Mouse (Mus musculus) liver, embryonic 12.5 days (tissue): Measurements from ENCODE around the gene Calm5. TPM values are rescaled to one million over a fixed set of nuclear protein-coding genes. Genes with fewer than 3 reads are reported as not detected.
"Not testable (repeated sequence)": the region's sequence is repeated elsewhere in the genome, so short reads cannot be mapped to it uniquely, and the experiment has no call there.

Experiments used
- ATAC-seq: fragments of 200-750 bp; cut with Nextera tagmentation; 2 replicates; pipeline ENCODE4 v1.8.0; 2017; ENCODE audit warnings: moderate number of reproducible peaks, mild to moderate bottlenecking, moderate library complexity
- H3K27ac ChIP-seq: fragments of 300-500 bp; sonication (generic); 2 replicates; pipeline ENCODE4 v1.5.1; 2016; ENCODE audit warnings: mild to moderate bottlenecking
- H3K27me3 ChIP-seq: fragments of 300-500 bp; sonication (generic); replicated peaks from 2 replicates; pipeline ENCODE4 v1.6.1; 2016; ENCODE audit warnings: mild to moderate bottlenecking, moderate library complexity
- H3K36me3 ChIP-seq: fragments of 300-500 bp; sonication (generic); 2 replicates; pipeline ENCODE4 v1.6.1; 2016; ENCODE audit warnings: mild to moderate bottlenecking, moderate library complexity
- H3K4me1 ChIP-seq: fragments of 300-500 bp; sonication (generic); 2 replicates; pipeline ENCODE4 v1.6.1; 2016
- H3K4me2 ChIP-seq: fragments of 300-500 bp; sonication (generic); 2 replicates; pipeline ENCODE4 v1.6.1; 2016; ENCODE audit warnings: mild to moderate bottlenecking, moderate library complexity
- H3K4me3 ChIP-seq: fragments of 300-500 bp; sonication (generic); 2 replicates; pipeline ENCODE4 v1.5.1; 2016; ENCODE audit warnings: mild to moderate bottlenecking, moderate library complexity
- H3K9ac ChIP-seq: fragments of 300-500 bp; sonication (generic); 2 replicates; pipeline ENCODE4 v1.6.1; 2016; ENCODE audit warnings: mild to moderate bottlenecking, moderate library complexity
- H3K9me3 ChIP-seq: fragments of 300-500 bp; sonication (generic); replicated peaks from 2 replicates; pipeline ENCODE4 v1.6.1; 2016; ENCODE audit warnings: mild to moderate bottlenecking, moderate library complexity
- WGBS: fragments of 180-500 bp; shearing (Covaris S2); methylation state at CpG from one replicate; pipeline ENCODE4 v1.1.7; 2016; ENCODE audit not compliant: insufficient replicate concordance; 5-methylcytosine and 5-hydroxymethylcytosine counted together
- polyA plus RNA-seq: library from polyadenylated mRNA; unstranded; fragments of >200 nt; fragmentation: Nextera tagmentation; extraction: Ambion mirVana; gene quantifications from 2 replicates; pipeline ENCODE4 v1.2.1, GENCODE M21; 2016

The Calm5 gene
- not detected in 2 replicates for polyA plus RNA-seq

DNA sequence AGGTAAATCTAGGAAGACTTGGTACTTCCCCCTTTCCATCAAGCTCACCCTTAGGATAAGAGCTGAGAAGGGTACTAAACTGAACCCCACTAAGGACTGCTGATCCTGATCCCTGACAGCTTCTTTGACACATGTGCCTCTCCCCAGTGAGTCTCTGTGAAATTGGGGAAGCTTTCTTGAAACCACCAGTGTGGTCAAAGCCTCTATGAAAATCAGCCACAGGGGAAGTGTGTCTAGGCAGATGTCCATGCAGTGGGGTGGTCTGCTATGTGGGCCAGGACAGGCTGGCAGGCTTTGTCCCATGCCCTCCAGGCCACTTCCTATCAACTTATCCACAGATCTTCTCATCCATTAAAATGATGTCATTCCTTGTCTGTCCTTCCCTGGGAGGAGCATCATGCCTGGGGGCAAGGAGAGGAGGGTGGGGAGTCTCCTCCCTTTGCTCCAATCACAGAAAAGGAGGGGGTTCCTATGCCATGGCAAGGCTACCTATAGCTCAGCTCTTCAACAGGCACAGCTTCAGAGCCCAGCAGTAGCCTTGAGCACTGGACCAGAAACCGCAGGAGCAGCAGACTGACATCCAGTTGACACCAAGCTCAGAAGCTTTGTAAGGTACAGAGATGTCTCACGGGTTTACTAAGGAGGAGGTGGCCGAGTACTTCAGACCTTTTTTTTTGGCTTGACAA lies at the start of gene Calm5:
Gene Calm5, plus strand, starts transcription at position 526 of the 686 bp plus-strand sequence.
- ATAC-seq = 0 out of 2 replicates have a peak, but pooled peaks have one; percentile 15
- not testable (repeated sequence) for H3K4me2 ChIP-seq, H3K9ac ChIP-seq, H3K27ac ChIP-seq, H3K9me3 ChIP-seq, H3K36me3 ChIP-seq, H3K4me1 ChIP-seq, H3K27me3 ChIP-seq, H3K4me3 ChIP-seq
- 46% methylated on average over 3 of the region's 3 CpGs for WGBS

DNA sequence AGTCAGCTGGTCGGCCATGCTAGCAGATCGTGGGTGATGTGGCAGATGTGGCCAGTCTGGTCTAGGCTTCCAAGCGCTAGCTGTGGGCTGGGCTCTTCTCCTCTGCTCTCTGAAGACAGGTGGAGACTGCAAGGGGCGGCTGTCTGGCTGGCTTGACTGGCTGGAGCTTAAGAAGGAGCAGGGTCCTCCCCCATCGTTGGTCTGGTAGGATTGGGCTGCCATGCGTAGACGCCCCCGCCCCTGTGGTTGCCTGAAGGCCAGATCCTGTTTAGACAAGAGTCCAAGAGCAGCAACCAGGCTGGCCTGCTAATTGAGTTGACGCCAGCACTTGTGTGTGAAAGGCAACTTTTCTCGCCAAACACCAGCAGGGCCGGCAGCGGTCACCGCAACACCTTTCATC lies 49.8 kb upstream of the Calm5 start, which contains the start of gene Calml3:
Gene Calml3, minus strand, starts transcription at position 131 of the 400 bp plus-strand sequence.
- H3K27ac ChIP-seq = no peak within 1 kb of the TSS
- no peaks in the 10 kb centered on the region for H3K27me3 ChIP-seq
- whole genome bisulfite sequencing = 66% methylated on average over 13 of the region's 13 CpGs
- H3K9me3 ChIP-seq = no peaks in the 10 kb centered on the region
- ATAC-seq = no peak
- H3K9ac ChIP-seq = no peak within 1 kb of the TSS
- no peak within 1 kb of the TSS for H3K4me2 ChIP-seq
- H3K36me3 ChIP-seq = no peaks in the 10 kb centered on the region
- 0 out of 2 replicates have a peak, but pooled peaks cover 3% of the 10 kb centered on the region for H3K4me1 ChIP-seq
- no peak within 1 kb of the TSS for H3K4me3 ChIP-seq

DNA sequence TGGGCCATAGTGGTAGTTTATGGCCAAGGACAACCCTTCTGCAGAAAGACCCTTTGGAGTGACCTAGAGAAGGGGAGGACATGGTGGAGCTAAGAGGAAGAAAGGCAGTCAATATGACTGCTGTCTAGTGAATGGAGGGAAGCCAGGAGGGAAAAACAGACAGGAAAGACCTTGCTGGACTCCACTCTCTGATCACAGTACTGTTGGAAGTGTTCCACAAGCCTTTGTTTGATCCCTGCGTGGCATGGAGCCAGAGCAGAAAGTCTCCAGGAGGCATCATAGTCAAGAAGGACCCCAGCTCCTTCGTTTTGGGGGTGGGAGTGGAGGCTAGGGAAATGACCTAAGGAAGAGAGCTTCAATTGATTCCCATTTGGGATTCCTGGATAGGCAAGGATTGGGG lies 48.8 kb upstream of the Calm5 start:
- H3K27me3 ChIP-seq = no peaks in the 10 kb centered on the region

DNA sequence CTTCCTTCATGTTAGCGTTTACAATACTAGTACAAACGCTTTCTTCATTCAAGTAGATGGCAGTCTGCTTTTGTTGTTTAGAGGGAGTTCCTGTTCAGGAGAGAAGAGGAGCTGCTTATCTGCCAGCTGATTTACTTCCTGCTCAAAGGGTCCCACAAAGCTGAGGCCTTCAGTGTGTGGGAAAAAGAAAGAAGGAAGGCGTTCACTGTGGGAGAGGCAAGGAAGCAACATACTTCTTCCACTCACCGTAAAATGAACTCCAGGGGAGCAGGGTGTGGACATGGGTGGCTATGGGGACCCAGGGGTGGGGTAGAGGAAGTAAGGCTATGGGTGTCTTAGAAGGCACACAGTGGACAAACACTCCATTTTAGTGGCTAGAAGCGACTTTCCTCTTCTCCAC lies 48.3 kb upstream of the Calm5 start:
- Histone ChIP-seq H3K27ac (no peak overlapping the region), H3K4me2 (no peak overlapping the region), H3K4me3 (no peak overlapping the region), H3K27me3 (no peaks in the 10 kb centered on the region), H3K4me1 (0 out of 2 replicates have a peak, but pooled peaks cover 3% of the 10 kb centered on the region), H3K9ac (no peak overlapping the region), H3K36me3 (no peaks in the 10 kb centered on the region), H3K9me3 (no peaks in the 10 kb centered on the region)
- 29% methylated on average over 5 of the region's 5 CpGs for WGBS
- no peak for ATAC-seq

More for the DNA sequence above, 48.8 kb upstream of the Calm5 start:
- 0 out of 2 replicates have a peak, but pooled peaks cover 3% of the 10 kb centered on the region for H3K4me1 ChIP-seq
- H3K4me2 ChIP-seq = no peak overlapping the region
- H3K9ac ChIP-seq = no peak overlapping the region
- 62% methylated on average over 2 of the region's 2 CpGs for WGBS
- H3K9me3 ChIP-seq = no peaks in the 10 kb centered on the region
- no peak overlapping the region for H3K27ac ChIP-seq
- H3K36me3 ChIP-seq = no peaks in the 10 kb centered on the region
- no peak overlapping the region for H3K4me3 ChIP-seq
- no peak for ATAC-seq

DNA sequence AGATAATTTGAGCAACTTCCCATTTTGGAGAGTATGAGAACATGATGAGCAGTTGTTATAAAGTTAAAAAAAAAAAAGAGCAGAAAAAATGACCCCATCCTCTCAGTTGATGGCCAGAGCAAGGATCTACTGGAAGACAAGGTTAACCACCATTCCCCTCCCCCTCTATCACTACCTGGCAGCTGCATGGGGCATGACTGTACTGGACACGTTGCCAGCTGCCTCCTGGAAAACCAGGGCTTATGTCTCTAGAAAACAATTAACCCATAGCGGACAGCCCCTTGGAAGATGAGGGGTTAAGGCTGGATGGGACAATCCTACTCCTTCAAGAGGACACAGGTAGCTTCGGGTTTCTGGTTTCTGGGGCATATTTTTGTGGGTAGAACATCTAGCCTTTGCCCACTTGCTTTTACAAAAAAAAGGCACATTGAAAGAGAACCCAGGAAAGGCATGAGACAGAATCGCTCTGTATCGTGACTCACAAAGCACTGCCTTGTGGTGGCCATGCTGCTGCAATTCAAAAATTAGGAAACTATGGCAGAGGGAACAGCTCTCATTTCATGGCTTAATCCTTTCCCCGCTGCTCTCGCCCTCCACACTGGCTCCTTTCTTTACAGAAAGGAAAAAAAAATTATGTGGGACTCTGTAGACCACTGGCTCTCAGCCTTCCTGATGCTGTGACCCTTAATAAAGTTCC lies 46.7 kb upstream of the Calm5 start:
- no peak for ATAC-seq
- H3K4me2 ChIP-seq = no peak overlapping the region
- 68% methylated on average over 7 of the region's 7 CpGs for WGBS

DNA sequence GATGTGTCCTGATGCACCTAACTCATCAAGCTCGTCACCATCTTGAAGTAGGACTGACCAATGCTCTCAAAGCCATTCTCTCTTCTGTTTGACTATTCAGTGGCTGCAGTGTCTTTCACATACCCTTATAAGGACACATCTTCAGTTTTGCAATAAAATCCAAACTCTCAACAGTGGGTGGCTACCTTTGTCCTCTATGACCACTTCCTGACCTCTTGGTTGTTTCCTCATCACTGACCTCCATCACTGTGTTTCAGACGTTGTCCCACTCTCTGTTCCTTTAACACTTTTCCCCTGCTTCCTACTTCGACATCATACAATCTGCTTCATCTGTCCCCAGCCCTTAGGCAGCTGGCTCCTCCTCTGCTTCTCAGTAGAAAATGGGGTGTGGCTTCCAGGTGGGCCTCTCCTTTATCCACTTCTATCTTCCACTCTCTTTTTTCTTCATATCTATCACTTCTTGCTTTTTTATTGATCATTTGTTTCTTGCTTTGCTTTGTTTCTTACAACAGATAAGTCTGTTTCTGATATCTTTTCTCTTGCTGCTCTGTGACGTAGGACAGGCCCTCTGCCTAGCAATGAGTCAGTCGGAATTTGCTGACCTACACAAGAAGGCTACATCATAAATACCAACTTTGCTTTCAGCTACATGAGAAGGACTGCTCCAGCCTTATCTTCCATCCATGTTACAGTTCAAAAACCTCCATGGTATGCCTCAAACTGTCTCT lies 35.8 kb upstream of the Calm5 start:
- Histone ChIP-seq H3K9me3 (no peaks in the 10 kb centered on the region), H3K27ac (no peak overlapping the region), H3K36me3 (no peaks in the 10 kb centered on the region), H3K27me3 (no peaks in the 10 kb centered on the region), H3K4me2 (no peak overlapping the region), H3K4me3 (no peak overlapping the region), H3K4me1 (no peaks in the 10 kb centered on the region), H3K9ac (no peak overlapping the region)
- no peak for ATAC-seq
- WGBS = 47% methylated on average over 5 of the region's 5 CpGs

More for the DNA sequence above, 46.7 kb upstream of the Calm5 start:
- Histone ChIP-seq H3K9ac (no peak overlapping the region), H3K9me3 (no peaks in the 10 kb centered on the region), H3K27me3 (no peaks in the 10 kb centered on the region), H3K4me1 (0 out of 2 replicates have a peak, but pooled peaks cover 3% of the 10 kb centered on the region), H3K4me3 (no peak overlapping the region), H3K27ac (no peak overlapping the region), H3K36me3 (no peaks in the 10 kb centered on the region)

DNA sequence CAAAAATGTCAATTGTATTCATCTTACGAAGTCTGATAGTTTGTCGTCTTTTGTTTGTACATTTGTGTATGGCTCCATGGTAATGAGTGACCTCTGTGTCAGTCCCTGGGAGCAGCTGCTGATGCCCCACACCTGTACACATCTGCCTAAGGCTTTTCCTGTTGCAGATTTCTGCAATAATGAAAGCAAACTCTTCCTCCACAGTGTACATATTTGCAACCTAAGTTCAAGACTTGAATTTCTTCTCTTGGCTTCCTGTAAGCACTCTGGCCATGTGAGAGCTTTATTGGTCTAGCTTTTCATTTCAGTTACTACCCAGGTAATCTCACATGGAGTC lies 35.3 kb upstream of the Calm5 start:
- 73% methylated on average over 2 of the region's 2 CpGs for WGBS
- Histone ChIP-seq H3K4me2 (no peak overlapping the region), H3K9ac (no peak overlapping the region), H3K27ac (no peak overlapping the region), H3K4me3 (no peak overlapping the region), H3K9me3 (no peaks in the 10 kb centered on the region), H3K36me3 (no peaks in the 10 kb centered on the region), H3K27me3 (no peaks in the 10 kb centered on the region), H3K4me1 (no peaks in the 10 kb centered on the region)
- no peak for ATAC-seq

DNA sequence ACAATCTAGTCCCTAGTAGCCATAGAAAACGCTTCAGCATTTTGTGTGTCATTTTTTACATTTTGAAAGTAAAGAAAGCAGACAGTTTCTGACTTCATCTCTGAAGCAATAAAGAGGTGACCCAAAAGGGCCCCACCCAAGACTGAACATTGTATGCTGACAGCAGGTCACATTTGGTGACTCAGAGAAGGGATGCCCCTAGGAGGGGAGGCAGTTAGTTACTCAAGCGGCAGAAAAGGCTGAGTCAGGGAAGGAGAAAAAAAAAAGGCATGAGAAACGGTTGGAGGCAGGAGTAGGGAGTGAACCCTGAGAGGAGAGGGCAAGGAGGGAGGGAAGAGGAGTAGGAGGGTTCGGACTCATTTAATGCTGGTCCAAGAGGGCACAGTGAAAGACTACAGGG lies 31.9 kb upstream of the Calm5 start:
- H3K4me1 ChIP-seq = no peaks in the 10 kb centered on the region

DNA sequence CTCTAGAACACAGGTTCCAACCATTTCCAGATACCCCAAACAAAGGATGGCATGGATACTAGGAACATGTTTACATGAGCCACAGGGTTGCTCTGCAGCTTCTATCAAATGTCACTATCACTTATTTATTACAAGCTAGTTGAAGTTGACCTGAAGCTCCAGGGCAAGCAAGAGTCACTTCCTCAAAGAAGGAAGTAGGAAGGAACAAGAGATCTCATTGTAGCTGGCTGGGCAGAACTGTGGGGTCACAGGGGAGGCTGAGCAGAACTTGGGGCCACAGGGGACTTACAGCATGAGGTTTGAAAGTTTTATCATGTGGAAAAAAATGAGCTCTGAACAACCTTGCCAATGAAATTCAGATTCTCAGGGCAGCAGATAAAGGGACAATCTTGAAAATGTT lies 28.2 kb upstream of the Calm5 start:
- H3K9ac ChIP-seq = no peak overlapping the region
- no peak overlapping the region for H3K4me3 ChIP-seq
- ATAC-seq = no peak
- no peaks in the 10 kb centered on the region for H3K36me3 ChIP-seq
- H3K9me3 ChIP-seq = no peaks in the 10 kb centered on the region
- no peak overlapping the region for H3K27ac ChIP-seq
- H3K4me2 ChIP-seq = no peak overlapping the region
- H3K27me3 ChIP-seq = no peaks in the 10 kb centered on the region
- no peaks in the 10 kb centered on the region for H3K4me1 ChIP-seq

More for the DNA sequence above, 31.9 kb upstream of the Calm5 start:
- H3K27ac ChIP-seq = no peak overlapping the region
- H3K4me2 ChIP-seq = no peak overlapping the region
- no peak for ATAC-seq
- WGBS = 56% methylated on average over 4 of the region's 4 CpGs
- no peaks in the 10 kb centered on the region for H3K27me3 ChIP-seq
- no peaks in the 10 kb centered on the region for H3K9me3 ChIP-seq
- no peak overlapping the region for H3K9ac ChIP-seq
- no peaks in the 10 kb centered on the region for H3K36me3 ChIP-seq
- no peak overlapping the region for H3K4me3 ChIP-seq

DNA sequence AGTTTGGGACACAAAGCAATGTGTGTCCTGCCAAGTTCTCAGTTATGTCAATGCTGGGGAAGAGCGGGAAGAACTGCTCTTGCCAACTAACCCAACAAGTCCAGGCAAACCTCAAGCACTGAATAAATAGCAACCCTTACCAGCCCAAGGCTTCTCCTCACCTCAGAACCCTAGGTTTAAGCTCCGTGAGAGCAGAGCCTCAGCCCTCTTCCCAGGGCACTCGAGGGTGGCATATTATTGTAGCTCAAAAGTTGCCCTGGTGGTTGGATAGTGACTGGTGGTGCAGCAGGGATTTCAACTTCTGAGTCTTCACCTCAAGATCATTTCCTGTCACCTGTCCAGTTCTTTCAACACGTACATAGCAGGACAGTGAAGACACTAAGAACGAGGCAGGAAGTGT lies 22.4 kb upstream of the Calm5 start:
- no peaks in the 10 kb centered on the region for H3K36me3 ChIP-seq
- no peak overlapping the region for H3K4me3 ChIP-seq
- no peak overlapping the region for H3K4me2 ChIP-seq
- no peaks in the 10 kb centered on the region for H3K27me3 ChIP-seq
- H3K9ac ChIP-seq = no peak overlapping the region
- no peaks in the 10 kb centered on the region for H3K4me1 ChIP-seq
- ATAC-seq = no peak
- H3K27ac ChIP-seq = no peak overlapping the region
- no peaks in the 10 kb centered on the region for H3K9me3 ChIP-seq
- 52% methylated on average over 5 of the region's 5 CpGs for WGBS

DNA sequence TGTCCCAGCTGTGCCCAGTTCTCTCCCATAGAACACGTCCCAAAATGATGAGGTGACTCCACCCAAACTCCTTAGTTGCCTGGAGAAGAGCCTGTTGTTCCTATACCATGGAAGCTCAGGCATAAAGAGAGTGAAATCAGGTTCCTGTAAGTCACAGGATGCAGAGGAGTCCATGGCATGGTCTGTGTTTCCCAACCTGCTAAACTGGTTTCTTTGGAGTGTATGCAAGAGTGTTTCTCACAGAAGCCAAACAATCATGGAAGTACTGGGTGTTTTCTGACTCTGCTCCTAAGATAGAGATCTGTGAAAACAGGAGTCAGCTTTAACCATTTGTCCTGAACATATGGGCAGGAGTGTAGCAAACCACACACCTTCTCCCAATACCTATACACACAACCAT lies 22.0 kb upstream of the Calm5 start:
- WGBS = 37% methylated on average over 1 of the region's 1 CpGs
- Histone ChIP-seq H3K9ac (no peak overlapping the region), H3K27ac (no peak overlapping the region), H3K4me2 (no peak overlapping the region), H3K9me3 (no peaks in the 10 kb centered on the region), H3K36me3 (no peaks in the 10 kb centered on the region), H3K4me1 (no peaks in the 10 kb centered on the region), H3K27me3 (no peaks in the 10 kb centered on the region), H3K4me3 (no peak overlapping the region)
- no peak for ATAC-seq

DNA sequence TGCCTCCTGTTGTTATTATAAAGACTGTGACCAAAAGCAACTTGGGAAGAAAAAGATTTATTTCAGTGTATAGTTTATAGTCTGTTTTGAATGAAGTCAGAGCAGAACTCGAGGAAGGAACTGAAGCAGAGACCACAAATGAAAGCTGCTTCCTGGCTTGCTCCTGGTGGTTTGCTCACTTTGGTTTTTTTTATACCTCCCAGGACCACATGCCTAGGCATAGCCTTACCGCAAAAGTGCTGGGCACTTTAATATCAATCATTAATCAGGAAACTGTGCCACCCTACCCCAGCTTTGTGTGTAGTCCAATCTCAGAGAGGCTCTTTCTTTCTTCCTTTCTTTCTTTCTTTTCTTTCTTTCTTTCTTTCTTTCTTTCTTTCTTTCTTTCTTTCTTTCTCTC lies 21.5 kb upstream of the Calm5 start:
- no peak for ATAC-seq
- Histone ChIP-seq H3K9ac (no peak overlapping the region), H3K27me3 (no peaks in the 10 kb centered on the region), H3K4me1 (no peaks in the 10 kb centered on the region), H3K9me3 (no peaks in the 10 kb centered on the region), H3K27ac (no peak overlapping the region), H3K4me2 (no peak overlapping the region), H3K36me3 (no peaks in the 10 kb centered on the region), H3K4me3 (no peak overlapping the region)
- WGBS = 9% methylated on average over 2 of the region's 2 CpGs
